Mouse (Mus musculus): Measurements from ENCODE around the gene Daxx. TPM values are rescaled to one million over a fixed set of nuclear protein-coding genes. Genes with fewer than 3 reads are reported as not detected.
A peak's percentile ranks its signal among the peaks of the same experiment; 100 is the strongest.
"Not testable (repeated sequence)": the region's sequence is repeated elsewhere in the genome, so short reads cannot be mapped to it uniquely, and the experiment has no call there.

Daxx gene
- polyA plus RNA-seq (2015; fragmentation: Nextera tagmentation; extraction: Ambion mirVana), result 37.6 and 41.6 TPM in 2 replicates

DNA sequence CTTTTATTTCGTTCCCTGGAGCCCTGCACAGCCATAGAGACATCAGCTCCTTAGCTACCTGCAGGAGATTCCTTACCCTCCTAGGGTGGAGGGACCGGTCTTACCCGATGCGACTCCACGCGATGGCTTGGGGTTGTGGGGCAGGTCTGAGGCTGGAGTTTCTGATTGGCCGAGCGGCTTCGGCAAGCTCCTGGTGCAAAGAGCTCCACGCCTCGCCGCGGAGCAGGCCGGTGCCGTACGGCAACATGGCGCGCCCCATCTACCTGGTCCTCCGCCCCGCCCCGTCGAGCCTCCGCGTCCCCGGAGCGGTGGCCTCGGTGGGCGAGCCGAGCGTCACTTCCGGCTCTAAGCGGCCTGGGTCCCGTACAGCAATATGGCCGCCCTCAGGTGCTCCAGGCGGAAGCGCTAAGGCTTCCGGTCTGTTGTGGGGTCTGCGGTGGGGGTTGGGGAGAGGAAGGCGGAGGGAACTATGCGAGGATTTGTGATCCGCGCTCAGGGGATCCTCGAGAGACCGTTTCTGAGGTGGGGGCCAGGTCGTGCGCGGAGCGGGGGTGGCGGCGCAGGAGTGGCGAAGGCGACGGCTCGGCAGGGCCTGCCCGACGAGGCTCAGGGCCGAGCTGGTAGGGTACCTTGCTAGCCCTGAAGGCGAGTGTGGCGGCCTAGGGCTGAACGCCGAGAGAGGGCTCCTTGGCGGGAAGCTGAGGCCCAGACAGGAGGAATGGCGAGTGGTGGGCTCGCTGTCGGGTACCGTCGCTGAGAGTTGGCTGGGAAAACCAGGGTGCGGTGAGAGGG lies at the start of gene Daxx:
Daxx (plus strand) TSS at position 338 of the 792 bp plus-strand sequence.
- no peaks in the 10 kb centered on the region for H3K9me3 ChIP-seq (ENCODE audit: control insufficient read depth, low read length)
- under 1% methylated on average over 68 of the region's 68 CpGs for WGBS
- peak within 1 kb of the TSS; percentile 96 for H3K27ac ChIP-seq (ENCODE audit: low read length)
- peaks cover 9% of the 10 kb centered on the region; the same call in 1 of the 2 replicates for H3K4me1 ChIP-seq (ENCODE audit: control insufficient read depth, insufficient read depth, low read length)
- ATAC-seq, result peak; percentile 97
- peak within 1 kb of the TSS; percentile 95 for H3K4me2 ChIP-seq (ENCODE audit: low read depth, low read length)
- H3K4me3 ChIP-seq (ENCODE audit: low read length), result peak within 1 kb of the TSS; percentile 91
- H3K9ac ChIP-seq (ENCODE audit: low read depth, low read length), result peak within 1 kb of the TSS; percentile 99
- H3K27me3 ChIP-seq (replicated peaks; ENCODE audit: control insufficient read depth, insufficient read depth, low read length), result no peaks in the 10 kb centered on the region
- peaks cover 21% of the 10 kb centered on the region for H3K36me3 ChIP-seq (ENCODE audit: control insufficient read depth, insufficient read depth, low read length)

GRCm38 (mm10) chr17:33865330-33866030 lies 43.7 kb upstream of the Daxx start:
- Histone ChIP-seq H3K9ac (ENCODE audit: low read depth, low read length) (no peak overlapping the region), H3K4me2 (ENCODE audit: low read depth, low read length) (no peak overlapping the region), H3K27ac (ENCODE audit: low read length) (no peak overlapping the region), H3K4me1 (ENCODE audit: control insufficient read depth, insufficient read depth, low read length) (no peaks in the 10 kb centered on the region), H3K9me3 (ENCODE audit: control insufficient read depth, low read length) (no peaks in the 10 kb centered on the region), H3K36me3 (ENCODE audit: control insufficient read depth, insufficient read depth, low read length) (no peaks in the 10 kb centered on the region), H3K27me3 (replicated peaks; ENCODE audit: control insufficient read depth, insufficient read depth, low read length) (no peaks in the 10 kb centered on the region), H3K4me3 (ENCODE audit: low read length) (no peak overlapping the region)
- ATAC-seq, result no peak
- 44% methylated on average over 9 of the region's 9 CpGs for WGBS

GRCm38 (mm10) chr17:33873537-33873936 lies 35.7 kb upstream of the Daxx start, which contains the start of gene Gm7029:
Gene Gm7029, plus strand, starts transcription at chr17:33873837.
- not testable (repeated sequence) for H3K27me3 ChIP-seq (replicated peaks; ENCODE audit: control insufficient read depth, insufficient read depth, low read length); H3K9ac ChIP-seq (ENCODE audit: low read depth, low read length); H3K27ac ChIP-seq (ENCODE audit: low read length); H3K4me3 ChIP-seq (ENCODE audit: low read length); H3K4me2 ChIP-seq (ENCODE audit: low read depth, low read length); H3K4me1 ChIP-seq (ENCODE audit: control insufficient read depth, insufficient read depth, low read length); H3K36me3 ChIP-seq (ENCODE audit: control insufficient read depth, insufficient read depth, low read length); ATAC-seq; H3K9me3 ChIP-seq (ENCODE audit: control insufficient read depth, low read length)
- 89% methylated on average over 3 of the region's 12 CpGs for WGBS

GRCm38 (mm10) chr17:33874411-33874810 lies 34.8 kb upstream of the Daxx start:
- H3K9ac ChIP-seq (ENCODE audit: low read depth, low read length), result no peak overlapping the region
- H3K4me3 ChIP-seq (ENCODE audit: low read length), result no peak overlapping the region
- no peak for ATAC-seq
- no peak overlapping the region for H3K4me2 ChIP-seq (ENCODE audit: low read depth, low read length)
- no peaks in the 10 kb centered on the region for H3K9me3 ChIP-seq (ENCODE audit: control insufficient read depth, low read length)
- H3K27me3 ChIP-seq (replicated peaks; ENCODE audit: control insufficient read depth, insufficient read depth, low read length), result no peaks in the 10 kb centered on the region
- no peaks in the 10 kb centered on the region for H3K36me3 ChIP-seq (ENCODE audit: control insufficient read depth, insufficient read depth, low read length)
- WGBS, result 92% methylated on average over 8 of the region's 11 CpGs
- no peaks in the 10 kb centered on the region for H3K4me1 ChIP-seq (ENCODE audit: control insufficient read depth, insufficient read depth, low read length)
- H3K27ac ChIP-seq (ENCODE audit: low read length), result no peak overlapping the region

GRCm38 (mm10) chr17:33875797-33876196 lies 33.4 kb upstream of the Daxx start:
- not testable (repeated sequence) for H3K36me3 ChIP-seq (ENCODE audit: control insufficient read depth, insufficient read depth, low read length); H3K9ac ChIP-seq (ENCODE audit: low read depth, low read length)

DNA sequence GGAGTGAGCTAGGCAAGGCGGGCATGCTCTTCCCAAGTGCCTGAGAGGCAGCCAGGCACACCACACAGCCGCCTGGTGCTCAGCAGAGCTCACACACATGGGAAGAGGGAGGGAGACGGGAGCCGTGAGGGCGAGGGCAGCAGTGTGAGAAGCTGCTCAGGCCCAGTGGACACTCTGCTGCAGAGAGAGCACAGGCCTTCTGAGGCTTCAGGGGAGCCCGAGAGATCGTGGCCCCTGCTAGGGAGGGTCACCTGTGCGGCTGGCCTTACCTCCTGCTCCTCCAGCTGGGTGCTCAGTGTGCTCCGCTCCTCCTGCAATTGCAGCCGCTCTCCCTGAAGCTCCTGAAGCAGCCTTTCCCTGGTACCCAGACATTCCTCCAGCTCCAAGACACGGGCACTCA lies 24.9 kb upstream of the Daxx start:
- not testable (repeated sequence) for ATAC-seq; H3K36me3 ChIP-seq (ENCODE audit: control insufficient read depth, insufficient read depth, low read length); H3K4me1 ChIP-seq (ENCODE audit: control insufficient read depth, insufficient read depth, low read length); H3K9me3 ChIP-seq (ENCODE audit: control insufficient read depth, low read length); H3K9ac ChIP-seq (ENCODE audit: low read depth, low read length); H3K27ac ChIP-seq (ENCODE audit: low read length); H3K27me3 ChIP-seq (replicated peaks; ENCODE audit: control insufficient read depth, insufficient read depth, low read length); H3K4me2 ChIP-seq (ENCODE audit: low read depth, low read length); H3K4me3 ChIP-seq (ENCODE audit: low read length)
- WGBS, result 94% methylated on average over 10 of the region's 11 CpGs

More at GRCm38 (mm10) chr17:33875797-33876196, 33.4 kb upstream of the Daxx start:
- H3K4me1 ChIP-seq (ENCODE audit: control insufficient read depth, insufficient read depth, low read length); H3K4me3 ChIP-seq (ENCODE audit: low read length); H3K4me2 ChIP-seq (ENCODE audit: low read depth, low read length); H3K9me3 ChIP-seq (ENCODE audit: control insufficient read depth, low read length); ATAC-seq; H3K27me3 ChIP-seq (replicated peaks; ENCODE audit: control insufficient read depth, insufficient read depth, low read length); H3K27ac ChIP-seq (ENCODE audit: low read length): not testable (repeated sequence)
- WGBS, result 71% methylated on average over 5 of the region's 5 CpGs

DNA sequence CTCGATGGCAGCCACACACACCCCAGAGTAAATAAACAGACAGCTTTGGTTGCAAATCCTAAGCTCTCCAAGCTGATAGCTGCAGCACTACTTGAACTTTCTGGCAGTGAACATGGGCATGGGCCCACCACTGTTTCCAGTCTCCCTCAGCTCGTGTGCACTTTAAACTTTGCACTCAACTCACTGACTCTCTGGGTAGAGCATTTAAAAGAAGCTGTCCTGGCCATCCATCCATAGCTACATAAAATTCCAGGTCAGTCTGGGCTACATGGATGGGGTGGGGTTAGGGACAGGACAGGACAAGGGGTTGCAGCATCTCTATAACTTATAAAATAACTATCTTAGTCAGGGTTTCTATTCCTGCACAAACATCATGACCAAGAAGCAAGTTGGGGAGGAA lies 21.4 kb upstream of the Daxx start:
- not testable (repeated sequence) for H3K36me3 ChIP-seq (ENCODE audit: control insufficient read depth, insufficient read depth, low read length); H3K27me3 ChIP-seq (replicated peaks; ENCODE audit: control insufficient read depth, insufficient read depth, low read length); H3K27ac ChIP-seq (ENCODE audit: low read length); H3K9ac ChIP-seq (ENCODE audit: low read depth, low read length); H3K4me1 ChIP-seq (ENCODE audit: control insufficient read depth, insufficient read depth, low read length); H3K4me3 ChIP-seq (ENCODE audit: low read length); ATAC-seq; H3K4me2 ChIP-seq (ENCODE audit: low read depth, low read length); H3K9me3 ChIP-seq (ENCODE audit: control insufficient read depth, low read length)
- WGBS, result 34% methylated on average over 2 of the region's 2 CpGs

DNA sequence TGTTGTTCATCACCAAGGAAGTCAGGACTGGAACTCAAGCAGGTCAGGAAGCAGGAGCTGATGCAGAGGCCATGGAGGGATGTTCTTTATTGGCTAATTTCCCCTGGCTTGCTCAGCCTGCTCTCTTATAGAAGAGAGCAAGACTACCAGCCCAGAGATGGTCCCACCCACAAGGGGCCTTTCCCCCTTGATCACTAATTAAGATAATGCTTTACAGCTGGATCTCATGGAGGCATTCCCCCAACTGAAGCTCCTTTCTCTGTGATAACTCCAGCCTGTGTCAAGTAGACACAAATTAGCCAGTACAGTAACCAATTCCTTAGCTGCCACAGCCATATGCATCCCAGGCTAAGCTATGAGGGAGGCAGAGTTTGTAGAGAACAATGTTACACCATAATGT lies 21.0 kb upstream of the Daxx start:
- ATAC-seq; H3K9ac ChIP-seq (ENCODE audit: low read depth, low read length); H3K4me3 ChIP-seq (ENCODE audit: low read length); H3K4me1 ChIP-seq (ENCODE audit: control insufficient read depth, insufficient read depth, low read length); H3K9me3 ChIP-seq (ENCODE audit: control insufficient read depth, low read length); H3K36me3 ChIP-seq (ENCODE audit: control insufficient read depth, insufficient read depth, low read length); H3K27ac ChIP-seq (ENCODE audit: low read length); H3K27me3 ChIP-seq (replicated peaks; ENCODE audit: control insufficient read depth, insufficient read depth, low read length): not testable (repeated sequence)
- H3K4me2 ChIP-seq (ENCODE audit: low read depth, low read length), result 0 out of 2 replicates have a peak overlapping the region, but pooled peaks have one; percentile 19

- H3K9me3 ChIP-seq (ENCODE audit: control insufficient read depth, low read length); H3K4me1 ChIP-seq (ENCODE audit: control insufficient read depth, insufficient read depth, low read length); H3K36me3 ChIP-seq (ENCODE audit: control insufficient read depth, insufficient read depth, low read length); H3K27me3 ChIP-seq (replicated peaks; ENCODE audit: control insufficient read depth, insufficient read depth, low read length); H3K27ac ChIP-seq (ENCODE audit: low read length): not testable (repeated sequence)
- peak; percentile 36 for ATAC-seq
- H3K4me2 ChIP-seq (ENCODE audit: low read depth, low read length), result peak overlapping the region; percentile 58
- peak overlapping the region; percentile 73 for H3K9ac ChIP-seq (ENCODE audit: low read depth, low read length)
- under 1% methylated on average over 38 of the region's 44 CpGs for WGBS
- peak overlapping the region; percentile 64 for H3K4me3 ChIP-seq (ENCODE audit: low read length)
Observed at GRCm38 (mm10) chr17:33889941-33890532, 19.2 kb upstream of the Daxx start.

All from intestine, embryonic 16.5 days (tissue).